Mouse (Mus musculus): ENCODE results near the gene Wnt5b.

Wnt5b gene

GRCm38 (mm10) chr6:119451981-119452499 lies 92.1 kb downstream of the Wnt5b start:
- no peak for DNase-seq (ENCODE audit: low read depth)

GRCm38 (mm10) chr6:119450965-119451943 lies 92.9 kb downstream of the Wnt5b start:
- peak; percentile 88 for DNase-seq (ENCODE audit: low read depth)

GRCm38 (mm10) chr6:119449060-119449499 lies 95.1 kb downstream of the Wnt5b start:
- peak; percentile 45 for DNase-seq (ENCODE audit: low read depth)

GRCm38 (mm10) chr6:119448321-119449059 lies 95.7 kb downstream of the Wnt5b start:
- no peak for DNase-seq (ENCODE audit: low read depth)

- DNase-seq (ENCODE audit: low read depth) = peak; percentile 81
Observed at GRCm38 (mm10) chr6:119445671-119446607, 98.2 kb downstream of the Wnt5b start.

- DNase-seq (ENCODE audit: low read depth) = peak; percentile 95
Observed at GRCm38 (mm10) chr6:119443742-119444645, 100.2 kb downstream of the Wnt5b start.

GRCm38 (mm10) chr6:119442729-119443128 lies 101.4 kb downstream of the Wnt5b start:
- DNase-seq (ENCODE audit: low read depth) = peak; percentile 71

GRCm38 (mm10) chr6:119437894-119438761 lies 106.0 kb downstream of the Wnt5b start:
- DNase-seq (ENCODE audit: low read depth) = no peak

- DNase-seq (ENCODE audit: low read depth) = no peak
Observed at GRCm38 (mm10) chr6:119434394-119434793, 109.8 kb downstream of the Wnt5b start.

GRCm38 (mm10) chr6:119431751-119432324 lies 112.3 kb downstream of the Wnt5b start:
- no peak for DNase-seq (ENCODE audit: low read depth)

GRCm38 (mm10) chr6:119430508-119430907 lies 113.6 kb downstream of the Wnt5b start:
- DNase-seq (ENCODE audit: low read depth) = peak; percentile 83

GRCm38 (mm10) chr6:119429311-119429710 lies 114.8 kb downstream of the Wnt5b start:
- no peak for DNase-seq (ENCODE audit: low read depth)

GRCm38 (mm10) chr6:119428611-119429010 lies 115.5 kb downstream of the Wnt5b start:
- DNase-seq (ENCODE audit: low read depth) = peak; percentile 51

- DNase-seq (ENCODE audit: low read depth) = no peak
Observed at GRCm38 (mm10) chr6:119421001-119421400, 123.1 kb downstream of the Wnt5b start.

- DNase-seq (ENCODE audit: low read depth) = peak; percentile 70
Observed at GRCm38 (mm10) chr6:119420357-119420756, 123.8 kb downstream of the Wnt5b start.

- DNase-seq (ENCODE audit: low read depth) = no peak
Observed at GRCm38 (mm10) chr6:119419412-119419811, 124.7 kb downstream of the Wnt5b start.

- DNase-seq (ENCODE audit: low read depth) = no peak
Observed at GRCm38 (mm10) chr6:119418392-119419251, 125.5 kb downstream of the Wnt5b start.

GRCm38 (mm10) chr6:119417821-119418220 lies 126.3 kb downstream of the Wnt5b start:
- DNase-seq (ENCODE audit: low read depth) = no peak
